Mouse (Mus musculus): ENCODE data around the gene Acot8. TPM values are rescaled to one million over a fixed set of nuclear protein-coding genes. Genes with fewer than 3 reads are reported as not detected.

Gene Acot8
- polyA plus RNA-seq, 1 experiment from 2014 or later = 17.0 TPM

GRCm38 (mm10) chr2:164761971-164762370 lies 42.7 kb downstream of the Acot8 start:
- WGBS = 97% methylated on average over 4 of the region's 4 CpGs
- H3K4me1 ChIP-seq = no peaks in the 10 kb centered on the region
- no peak overlapping the region for H3K27ac ChIP-seq
- H3K4me2 ChIP-seq = no peak overlapping the region
- H3K4me3 ChIP-seq = no peak overlapping the region
- H3K36me3 ChIP-seq (ENCODE audit: poor library complexity, severe bottlenecking) = peaks cover 93% of the 10 kb centered on the region
- H3K9ac ChIP-seq = no peak overlapping the region
- H3K27me3 ChIP-seq = no peaks in the 10 kb centered on the region
- ATAC-seq = no peak
- H3K9me3 ChIP-seq (replicated peaks) = no peaks in the 10 kb centered on the region

DNA sequence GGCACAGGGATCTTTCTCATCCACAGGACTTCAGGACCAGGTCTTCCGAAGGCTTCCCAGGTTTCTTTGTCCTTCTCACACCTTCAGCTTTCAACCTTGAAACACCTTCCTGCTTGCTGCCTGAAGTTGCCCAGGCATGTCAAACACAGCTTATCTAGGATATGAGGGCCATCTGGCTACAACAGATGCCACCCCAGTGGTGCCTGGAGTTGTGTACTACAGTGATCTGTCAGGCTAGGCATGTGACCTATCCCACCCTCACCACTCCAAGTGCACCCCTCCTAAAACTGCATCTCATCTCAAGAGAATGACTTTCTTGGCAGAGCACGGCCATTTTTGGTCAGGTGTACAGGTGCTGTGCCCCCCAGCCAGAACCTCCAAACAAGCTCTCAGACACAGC lies 43.2 kb downstream of the Acot8 start:
- no peaks in the 10 kb centered on the region for H3K4me1 ChIP-seq
- ATAC-seq = no peak
- no peak overlapping the region for H3K4me2 ChIP-seq
- 94% methylated on average over 2 of the region's 2 CpGs for WGBS
- H3K36me3 ChIP-seq (ENCODE audit: poor library complexity, severe bottlenecking) = peaks cover 93% of the 10 kb centered on the region
- no peaks in the 10 kb centered on the region for H3K9me3 ChIP-seq (replicated peaks)
- no peak overlapping the region for H3K27ac ChIP-seq
- H3K27me3 ChIP-seq = no peaks in the 10 kb centered on the region
- no peak overlapping the region for H3K9ac ChIP-seq
- H3K4me3 ChIP-seq = no peak overlapping the region

DNA sequence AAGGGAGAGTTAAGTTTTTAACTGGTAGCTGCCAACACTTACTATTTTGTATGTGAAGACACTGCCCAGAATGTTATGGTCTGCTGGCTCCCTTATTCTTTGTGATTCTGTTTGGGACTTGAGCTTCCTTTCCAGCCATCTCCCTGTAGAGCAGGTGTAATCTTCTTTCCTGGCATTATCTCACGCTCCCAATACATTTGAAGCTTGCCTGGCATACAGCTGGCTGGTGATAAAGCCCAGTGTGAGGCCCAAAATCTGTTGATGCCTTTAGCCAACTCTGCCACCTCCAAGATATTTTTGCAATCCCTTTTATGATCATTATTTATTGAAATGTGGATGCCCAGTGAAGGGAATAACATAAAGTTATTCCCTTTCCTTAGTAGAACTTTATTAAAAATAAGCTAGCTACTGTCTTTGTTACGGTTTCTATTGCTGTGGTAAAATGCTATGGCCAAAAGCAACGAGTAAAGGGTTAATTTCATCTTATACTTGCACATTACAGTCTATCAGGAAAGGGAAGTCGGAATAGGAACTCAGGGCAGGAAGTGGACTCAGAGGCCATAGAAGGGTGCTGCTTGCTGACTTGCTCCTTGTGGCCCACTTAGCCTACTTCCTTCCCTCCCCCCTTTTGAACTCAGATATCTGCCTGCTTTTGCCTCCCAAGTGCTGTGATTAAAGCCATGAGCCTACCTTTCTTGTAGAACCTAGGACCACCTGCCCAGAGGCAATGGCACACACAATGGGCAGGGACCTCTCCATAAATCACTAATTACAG lies 44.4 kb downstream of the Acot8 start:
- 84% methylated on average over 4 of the region's 4 CpGs for WGBS
- no peak for ATAC-seq
- Histone ChIP-seq H3K4me1 (no peaks in the 10 kb centered on the region), H3K27me3 (no peaks in the 10 kb centered on the region), H3K4me2 (no peak overlapping the region), H3K27ac (no peak overlapping the region), H3K9me3 (replicated peaks) (no peaks in the 10 kb centered on the region), H3K4me3 (no peak overlapping the region), H3K36me3 (ENCODE audit: poor library complexity, severe bottlenecking) (peaks cover 93% of the 10 kb centered on the region), H3K9ac (no peak overlapping the region)

DNA sequence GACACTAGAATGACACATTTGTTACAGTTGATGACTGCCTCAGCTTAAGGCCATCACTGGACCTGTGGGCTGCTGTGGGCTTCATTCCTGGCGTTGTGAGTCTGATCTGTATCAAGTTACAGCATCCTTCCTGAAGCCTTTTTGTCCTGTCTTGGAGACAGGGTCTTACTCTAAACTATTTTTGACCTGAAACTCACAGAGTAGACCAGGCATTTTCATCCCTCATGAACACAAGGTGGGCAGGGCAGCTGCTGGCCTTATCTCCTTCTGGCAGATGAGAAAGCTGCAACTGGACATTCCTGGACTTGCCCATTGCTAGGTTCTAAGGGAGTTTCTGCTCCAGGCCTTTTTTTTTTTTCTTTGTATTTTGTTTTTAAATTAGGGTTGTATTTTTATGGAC lies 46.0 kb downstream of the Acot8 start:
- 83% methylated on average over 1 of the region's 1 CpGs for WGBS
- no peaks in the 10 kb centered on the region for H3K27me3 ChIP-seq
- no peak for ATAC-seq
- peaks cover 99% of the 10 kb centered on the region for H3K36me3 ChIP-seq (ENCODE audit: poor library complexity, severe bottlenecking)
- no peak overlapping the region for H3K4me2 ChIP-seq
- H3K4me1 ChIP-seq = no peaks in the 10 kb centered on the region
- H3K9ac ChIP-seq = no peak overlapping the region
- no peak overlapping the region for H3K4me3 ChIP-seq
- H3K9me3 ChIP-seq (replicated peaks) = no peaks in the 10 kb centered on the region
- H3K27ac ChIP-seq = no peak overlapping the region

DNA sequence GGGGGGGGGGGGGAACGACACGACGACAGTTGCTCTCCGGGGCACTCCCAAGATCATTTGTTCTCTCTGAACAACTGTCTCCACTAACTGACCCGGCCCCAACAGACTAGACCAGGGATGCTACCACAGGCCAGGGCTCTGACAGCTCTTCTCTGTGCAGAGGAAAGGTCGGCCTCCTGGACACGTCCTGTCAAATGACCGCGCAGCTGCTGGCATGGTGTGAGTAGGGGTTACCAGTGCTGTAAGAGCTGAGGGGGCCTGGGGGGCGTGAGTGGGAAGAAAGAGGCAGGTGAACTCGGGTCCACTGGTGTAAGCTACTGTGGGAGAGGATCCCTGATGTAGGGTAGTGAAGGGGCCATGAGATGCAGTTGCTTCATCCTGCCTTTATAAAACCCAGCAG lies 46.8 kb downstream of the Acot8 start:
- no peaks in the 10 kb centered on the region for H3K9me3 ChIP-seq (replicated peaks)
- H3K27ac ChIP-seq = no peak overlapping the region
- H3K9ac ChIP-seq = no peak overlapping the region
- H3K4me3 ChIP-seq = no peak overlapping the region
- no peak for ATAC-seq
- peaks cover 98% of the 10 kb centered on the region for H3K36me3 ChIP-seq (ENCODE audit: poor library complexity, severe bottlenecking)
- WGBS = 78% methylated on average over 11 of the region's 11 CpGs
- no peak overlapping the region for H3K4me2 ChIP-seq
- H3K27me3 ChIP-seq = no peaks in the 10 kb centered on the region
- H3K4me1 ChIP-seq = no peaks in the 10 kb centered on the region

DNA sequence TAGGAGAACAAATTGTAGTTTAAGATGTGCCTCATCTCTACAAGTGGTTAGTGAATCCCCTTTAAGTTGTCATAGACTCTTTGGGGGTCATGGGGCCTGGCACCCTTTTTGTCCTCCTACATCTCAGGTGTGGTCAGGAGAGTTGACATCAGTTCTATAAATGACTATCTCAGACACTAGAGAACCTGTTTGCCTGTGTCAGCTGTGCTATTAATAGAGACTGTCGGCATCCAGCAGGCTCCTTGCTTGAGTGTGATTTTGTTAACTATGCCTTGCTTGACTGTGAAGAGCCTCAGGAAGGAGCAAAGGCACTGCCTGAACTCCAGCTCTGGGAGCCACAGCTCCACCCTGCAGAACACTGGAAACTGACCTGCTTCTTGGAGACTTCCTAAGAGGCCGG lies 49.9 kb downstream of the Acot8 start:
- Histone ChIP-seq H3K9ac (no peak overlapping the region), H3K4me1 (no peaks in the 10 kb centered on the region), H3K27ac (no peak overlapping the region), H3K4me2 (no peak overlapping the region), H3K9me3 (replicated peaks) (no peaks in the 10 kb centered on the region), H3K27me3 (no peaks in the 10 kb centered on the region), H3K36me3 (ENCODE audit: poor library complexity, severe bottlenecking) (peaks cover 98% of the 10 kb centered on the region), H3K4me3 (no peak overlapping the region)
- 95% methylated on average over 2 of the region's 2 CpGs for WGBS
- no peak for ATAC-seq

GRCm38 (mm10) chr2:164754105-164754504 lies 50.6 kb downstream of the Acot8 start:
- no peak overlapping the region for H3K9ac ChIP-seq
- no peaks in the 10 kb centered on the region for H3K27me3 ChIP-seq
- no peak for ATAC-seq
- no peaks in the 10 kb centered on the region for H3K4me1 ChIP-seq
- WGBS = 93% methylated on average over 11 of the region's 11 CpGs
- H3K27ac ChIP-seq = no peak overlapping the region
- H3K4me2 ChIP-seq = no peak overlapping the region
- H3K9me3 ChIP-seq (replicated peaks) = no peaks in the 10 kb centered on the region
- peaks cover 95% of the 10 kb centered on the region for H3K36me3 ChIP-seq (ENCODE audit: poor library complexity, severe bottlenecking)
- H3K4me3 ChIP-seq = no peak overlapping the region

DNA sequence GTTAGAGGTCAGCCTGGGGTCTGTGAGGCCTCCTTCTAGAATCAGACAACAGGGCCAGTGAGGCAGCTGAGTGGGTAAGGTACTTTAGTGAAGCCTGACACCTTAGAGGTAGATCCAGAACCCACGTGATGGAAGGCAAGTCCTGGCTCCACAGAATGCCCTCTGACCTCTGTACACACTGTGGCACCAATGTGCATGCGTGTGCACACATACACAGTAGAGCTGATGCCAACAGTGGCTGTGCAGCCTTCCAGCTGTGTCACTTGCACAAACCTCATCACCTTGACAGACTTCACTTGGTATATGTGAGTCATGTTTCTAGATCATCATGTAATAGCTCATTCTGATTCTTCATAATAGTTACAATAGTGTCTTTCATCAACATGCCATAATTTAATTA lies 52.2 kb downstream of the Acot8 start:
- Histone ChIP-seq H3K36me3 (ENCODE audit: poor library complexity, severe bottlenecking) (peaks cover 95% of the 10 kb centered on the region), H3K9ac (no peak overlapping the region), H3K9me3 (replicated peaks) (no peaks in the 10 kb centered on the region), H3K4me2 (no peak overlapping the region), H3K27me3 (no peaks in the 10 kb centered on the region), H3K4me3 (no peak overlapping the region), H3K27ac (no peak overlapping the region), H3K4me1 (peaks cover 9% of the 10 kb centered on the region)
- ATAC-seq = no peak
- 88% methylated on average over 2 of the region's 2 CpGs for WGBS

DNA sequence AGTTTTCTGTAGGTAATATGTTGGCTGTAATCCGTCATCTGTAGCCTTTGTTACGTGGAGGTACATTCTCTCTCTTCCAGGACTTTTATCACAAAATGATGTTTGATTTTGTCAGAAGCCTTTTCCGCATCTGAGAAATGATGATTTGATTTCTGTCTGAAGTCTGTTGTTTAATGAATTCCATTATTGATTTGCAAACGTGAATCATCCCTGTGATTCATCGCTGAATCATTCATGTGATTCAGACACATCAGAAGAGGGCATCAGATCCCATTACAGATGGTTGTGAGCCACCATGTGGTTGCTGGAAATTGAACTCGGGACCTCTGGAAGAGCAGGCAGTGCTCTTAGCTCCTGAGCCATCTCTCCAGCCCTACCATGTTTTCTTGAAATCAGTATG lies 55.7 kb downstream of the Acot8 start:
- Histone ChIP-seq H3K4me1 (peaks cover 28% of the 10 kb centered on the region), H3K9ac (no peak overlapping the region), H3K4me2 (no peak overlapping the region), H3K4me3 (no peak overlapping the region), H3K27ac (no peak overlapping the region), H3K27me3 (no peaks in the 10 kb centered on the region), H3K36me3 (ENCODE audit: poor library complexity, severe bottlenecking) (peaks cover 63% of the 10 kb centered on the region), H3K9me3 (replicated peaks) (no peaks in the 10 kb centered on the region)
- WGBS = 89% methylated on average over 6 of the region's 6 CpGs
- no peak for ATAC-seq

- no peak overlapping the region for H3K4me3 ChIP-seq
- H3K27ac ChIP-seq = no peak overlapping the region
- H3K36me3 ChIP-seq (ENCODE audit: poor library complexity, severe bottlenecking) = peaks cover 55% of the 10 kb centered on the region
- 89% methylated on average over 4 of the region's 4 CpGs for WGBS
- H3K9ac ChIP-seq = no peak overlapping the region
- no peaks in the 10 kb centered on the region for H3K27me3 ChIP-seq
- ATAC-seq = no peak
- H3K4me2 ChIP-seq = no peak overlapping the region
- peaks cover 28% of the 10 kb centered on the region for H3K4me1 ChIP-seq
- H3K9me3 ChIP-seq (replicated peaks) = no peaks in the 10 kb centered on the region
Observed at GRCm38 (mm10) chr2:164748191-164748590, 56.5 kb downstream of the Acot8 start.

DNA sequence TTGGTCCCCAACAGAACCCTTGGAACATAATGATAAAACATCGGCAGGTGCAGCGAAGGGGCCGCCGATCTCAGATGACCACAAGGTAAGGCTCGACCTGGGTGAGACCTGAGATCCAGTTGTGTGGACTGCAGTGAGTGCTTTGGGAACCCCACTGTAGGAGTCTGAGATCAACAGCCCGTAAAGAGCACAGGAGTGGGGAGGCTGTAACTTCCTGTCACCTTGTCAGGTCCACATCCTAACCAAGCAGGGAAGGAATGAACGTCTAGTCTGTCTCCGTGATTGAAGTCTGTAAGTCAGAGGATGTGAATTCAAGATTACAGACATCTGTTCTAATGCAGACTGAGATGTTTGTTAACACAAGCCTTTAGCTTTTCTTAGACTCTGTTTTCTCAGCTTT lies 58.0 kb downstream of the Acot8 start:
- no peak overlapping the region for H3K27ac ChIP-seq
- no peak for ATAC-seq
- 56% methylated on average over 8 of the region's 8 CpGs for WGBS

GRCm38 (mm10) chr2:164745843-164746479 lies 58.7 kb downstream of the Acot8 start, which contains the start of the genes Wfdc3 and Dnttip1:
Gene Wfdc3, minus strand, starts transcription at chr2:164745931.
Gene Dnttip1, plus strand, starts transcription at chr2:164745983.
- ATAC-seq = peak; percentile 95
- H3K4me1 ChIP-seq = peaks cover 28% of the 10 kb centered on the region
- peak within 1 kb of the TSS; percentile 59 for H3K27ac ChIP-seq
- H3K4me3 ChIP-seq = peak within 1 kb of the TSS; percentile 88
- WGBS = under 1% methylated on average over 59 of the region's 70 CpGs
- H3K4me2 ChIP-seq = peak within 1 kb of the TSS; percentile 94
- no peaks in the 10 kb centered on the region for H3K27me3 ChIP-seq
- H3K9me3 ChIP-seq (replicated peaks) = no peaks in the 10 kb centered on the region
- H3K9ac ChIP-seq = peak within 1 kb of the TSS; percentile 94
- H3K36me3 ChIP-seq (ENCODE audit: poor library complexity, severe bottlenecking) = peaks cover 34% of the 10 kb centered on the region

More for the DNA sequence above, 58.0 kb downstream of the Acot8 start:
- Histone ChIP-seq H3K36me3 (ENCODE audit: poor library complexity, severe bottlenecking) (peaks cover 41% of the 10 kb centered on the region), H3K4me1 (peaks cover 28% of the 10 kb centered on the region), H3K9ac (peak overlapping the region; percentile 94), H3K9me3 (replicated peaks) (no peaks in the 10 kb centered on the region), H3K4me2 (peak overlapping the region; percentile 94), H3K4me3 (peak overlapping the region; percentile 88), H3K27me3 (no peaks in the 10 kb centered on the region)
